Mouse (Mus musculus): Measurements from ENCODE around the gene Ccdc69. TPM values are rescaled to one million over a fixed set of nuclear protein-coding genes. Genes with fewer than 3 reads are reported as not detected.

Ccdc69 gene
- polyA plus RNA-seq, 2 experiments from 2014 or later: 78.6 to 85.9 TPM

DNA sequence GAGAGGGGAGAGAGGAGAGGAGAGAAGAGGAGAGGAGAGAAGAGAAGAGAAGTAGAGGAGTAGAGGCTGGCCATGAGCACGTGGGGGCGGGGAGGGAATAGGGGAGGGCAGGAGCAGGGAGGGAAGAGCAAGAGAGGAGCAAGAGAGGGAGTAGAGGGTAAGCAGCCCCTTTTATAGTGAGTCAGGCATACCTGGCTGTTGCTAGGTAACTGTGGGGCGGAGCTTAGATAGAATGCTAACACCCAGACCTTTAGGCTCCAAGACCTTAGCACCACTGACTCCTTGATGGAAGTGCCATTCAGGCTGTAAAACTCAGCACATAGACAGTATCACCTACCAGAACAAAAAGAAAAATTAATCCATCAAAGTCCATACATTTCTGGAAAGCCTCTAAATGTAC lies 41.3 kb downstream of the Ccdc69 start:
- ATAC-seq: no peak

DNA sequence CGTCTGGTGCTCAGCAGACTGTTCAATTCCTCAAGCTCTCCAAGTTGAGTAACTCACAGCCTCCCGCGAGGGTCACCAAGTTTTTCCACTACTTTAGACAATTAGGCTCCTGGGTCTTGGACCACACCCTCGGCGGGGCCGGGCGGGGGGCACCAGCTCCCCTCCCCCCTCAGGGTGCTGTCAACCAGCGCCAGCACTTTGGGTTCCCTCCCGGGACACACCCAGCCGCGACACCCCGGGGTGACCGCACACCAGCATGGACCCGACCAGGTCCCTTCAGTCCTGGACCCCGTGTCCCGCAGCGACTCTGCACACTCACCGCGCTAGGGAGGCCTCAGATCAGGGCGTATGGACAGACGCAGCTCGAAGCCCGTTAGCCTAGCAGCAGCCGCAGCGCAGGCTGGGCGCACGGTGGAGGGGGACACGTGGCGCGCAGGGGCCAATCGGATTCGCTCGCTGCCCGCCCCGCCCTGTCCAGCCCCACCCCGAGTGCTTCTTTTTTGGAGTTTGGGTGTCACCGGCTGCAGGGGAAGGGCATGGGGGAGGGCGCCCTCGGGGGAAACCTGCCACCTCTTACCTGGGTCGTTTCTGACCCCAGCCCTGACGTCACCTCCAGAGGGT lies 44.8 kb downstream of the Ccdc69 start, which contains the start of gene Anxa6:
Anxa6 (minus strand) TSS at position 406 of the 621 bp plus-strand sequence.
- ATAC-seq: peak; percentile 83

DNA sequence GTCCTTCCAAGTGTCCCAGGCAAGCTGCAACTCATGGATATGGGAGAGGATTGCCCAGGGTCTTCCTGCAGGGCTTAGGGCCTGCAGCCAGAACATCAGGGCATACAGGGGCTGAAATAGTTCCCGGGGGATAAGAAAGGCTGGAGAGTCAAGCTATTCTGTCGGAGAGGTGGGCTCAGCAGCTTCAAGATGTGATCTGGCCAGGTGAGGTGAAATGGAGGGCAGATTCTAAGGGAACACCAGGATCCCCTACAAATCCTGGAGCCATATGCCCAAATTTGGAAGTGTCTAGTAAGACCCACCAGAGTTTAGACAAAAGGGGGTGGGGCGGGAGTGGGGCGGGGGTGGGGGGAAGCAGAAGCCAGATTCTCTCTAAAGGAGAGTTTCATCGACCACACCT lies 45.6 kb downstream of the Ccdc69 start:
- ATAC-seq: no peak

DNA sequence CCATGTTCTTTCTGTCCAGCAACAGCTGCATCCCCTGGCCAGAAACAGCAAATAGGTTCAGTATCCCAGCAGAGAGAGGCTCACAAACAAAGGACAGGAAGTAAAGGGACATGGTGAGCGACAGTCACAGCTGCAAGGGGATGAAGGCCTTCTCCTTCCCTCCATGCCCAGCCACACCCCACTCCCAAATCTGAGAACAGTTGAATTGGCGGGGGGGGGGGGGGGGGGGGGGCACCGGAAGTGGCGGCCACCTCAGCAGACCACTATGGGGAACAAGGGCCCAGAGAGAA lies 46.0 kb downstream of the Ccdc69 start:
- ATAC-seq: no peak

DNA sequence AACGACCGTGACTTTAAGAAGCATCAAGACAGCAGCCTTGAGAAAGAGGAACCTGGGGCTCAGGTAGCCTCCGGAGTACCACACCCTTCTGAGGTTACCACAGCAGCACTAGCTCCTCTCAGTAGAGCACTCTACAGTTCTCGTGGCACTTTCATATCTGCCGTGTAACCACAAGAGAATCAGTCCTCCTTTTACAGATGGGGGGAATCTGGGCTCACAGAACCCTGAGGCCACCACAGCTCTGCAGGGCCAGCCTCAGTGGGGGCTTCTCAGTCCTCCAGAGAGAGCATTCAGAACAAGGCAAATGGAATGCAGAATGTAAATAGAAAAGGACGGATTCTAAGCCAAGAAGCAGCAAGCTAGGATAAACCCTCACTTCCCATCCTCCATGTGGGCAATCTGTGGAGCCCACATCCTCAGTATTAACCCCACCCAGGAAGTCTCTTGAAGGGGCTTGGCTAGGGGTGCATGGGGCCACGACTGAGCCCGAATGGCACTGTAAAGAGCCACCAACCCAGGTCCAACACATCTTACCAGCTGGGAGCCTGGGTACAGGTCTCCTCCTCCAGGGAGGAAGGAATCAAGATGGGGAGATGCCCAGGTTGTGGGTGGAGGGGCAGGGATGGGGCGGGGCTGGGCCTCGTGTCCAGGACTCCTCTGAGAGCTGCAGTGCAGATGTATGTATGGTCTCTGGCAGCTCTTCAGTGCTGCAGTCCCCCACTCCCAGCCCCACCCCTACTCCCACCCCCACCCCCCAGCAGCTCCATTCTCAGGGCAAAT lies 46.5 kb downstream of the Ccdc69 start:
- ATAC-seq: peak; percentile 68

DNA sequence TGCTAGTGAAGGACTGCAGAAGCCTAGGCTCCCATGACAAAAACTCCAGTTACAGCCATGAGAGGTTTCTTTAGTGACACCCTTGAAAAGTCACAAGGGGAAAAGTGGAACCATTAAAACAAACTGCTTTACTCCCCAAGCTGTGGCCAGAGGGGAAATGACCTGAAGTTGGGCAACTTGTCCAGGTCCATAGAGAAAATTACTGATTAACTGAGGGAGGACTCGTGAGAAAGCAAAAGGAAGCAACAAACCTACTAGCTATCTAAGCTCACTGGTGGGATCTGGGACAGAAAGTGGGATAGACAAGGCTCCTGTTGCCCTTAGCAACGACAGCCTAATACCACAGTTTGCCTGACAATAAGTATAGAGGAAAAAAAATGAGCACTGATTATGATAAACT lies 49.4 kb downstream of the Ccdc69 start:
- ATAC-seq: no peak

DNA sequence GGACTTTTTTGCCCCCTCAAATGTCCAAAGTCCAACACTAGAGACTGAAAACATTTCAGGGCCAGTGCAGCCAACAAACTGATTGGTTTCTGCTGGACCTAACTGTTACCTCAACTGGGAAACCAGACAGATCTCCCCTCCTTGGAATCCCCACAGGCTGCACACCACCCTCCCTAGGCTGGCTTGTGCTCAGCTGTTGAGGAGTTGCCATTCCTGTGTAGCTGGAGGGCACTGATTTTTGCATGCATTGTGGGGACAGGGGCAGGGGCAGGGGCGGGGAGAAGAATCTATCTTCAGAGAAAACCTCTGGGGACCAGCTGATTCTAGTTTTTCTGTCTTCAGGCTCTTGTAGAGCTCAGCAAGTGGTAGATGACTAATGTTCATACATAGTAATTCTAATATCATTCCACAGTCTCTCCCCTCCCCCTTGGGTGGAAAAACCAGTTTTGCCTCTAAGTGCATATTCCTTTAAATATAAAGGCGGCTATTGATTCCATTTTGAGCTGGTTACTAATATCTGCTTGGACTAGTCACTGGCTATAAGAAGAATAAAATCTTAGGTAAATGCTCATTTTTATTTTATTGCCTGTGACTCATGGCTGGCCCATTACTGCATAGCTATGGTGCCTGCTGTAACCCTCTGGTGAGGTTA lies 50.6 kb downstream of the Ccdc69 start:
- ATAC-seq: no peak

DNA sequence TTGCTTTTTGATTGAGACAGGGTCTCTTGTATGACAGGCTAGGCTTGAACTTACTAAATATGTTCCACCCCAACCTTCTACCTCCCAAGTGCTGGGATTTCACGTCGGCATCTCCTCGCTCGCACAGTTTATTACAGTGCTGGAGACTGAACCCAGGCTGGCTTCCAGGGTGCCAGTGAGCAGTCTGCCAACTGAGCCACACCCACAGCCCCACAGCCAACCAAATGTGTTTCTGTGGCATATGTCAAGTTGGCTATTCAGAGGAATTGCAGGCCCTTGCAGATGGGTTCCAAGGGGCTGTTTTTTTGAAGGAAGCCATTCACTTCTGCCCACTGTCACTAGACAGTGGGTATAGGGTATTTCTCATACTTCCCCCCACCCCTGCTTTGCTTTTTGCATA lies 52.0 kb downstream of the Ccdc69 start:
- ATAC-seq: no peak

DNA sequence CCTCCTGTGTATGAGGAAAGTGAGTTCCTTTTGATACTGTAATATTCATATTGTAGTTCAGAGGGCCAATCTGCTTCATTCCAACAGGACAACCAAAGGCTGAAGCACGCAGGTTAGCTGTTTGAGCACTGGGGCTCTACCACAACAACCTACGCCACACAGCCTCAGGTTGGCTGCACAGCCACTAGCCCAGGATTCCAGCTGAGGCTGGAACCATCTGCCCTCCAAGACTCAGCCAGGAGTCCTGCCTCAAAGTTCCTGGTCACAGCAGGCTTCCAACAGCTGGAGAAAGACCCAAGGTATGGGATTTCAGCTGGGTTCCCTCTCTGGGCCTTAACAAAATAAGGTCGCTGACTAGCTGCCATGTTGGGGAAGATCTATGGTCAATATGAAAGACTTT lies 54.3 kb downstream of the Ccdc69 start:
- ATAC-seq: no peak

DNA sequence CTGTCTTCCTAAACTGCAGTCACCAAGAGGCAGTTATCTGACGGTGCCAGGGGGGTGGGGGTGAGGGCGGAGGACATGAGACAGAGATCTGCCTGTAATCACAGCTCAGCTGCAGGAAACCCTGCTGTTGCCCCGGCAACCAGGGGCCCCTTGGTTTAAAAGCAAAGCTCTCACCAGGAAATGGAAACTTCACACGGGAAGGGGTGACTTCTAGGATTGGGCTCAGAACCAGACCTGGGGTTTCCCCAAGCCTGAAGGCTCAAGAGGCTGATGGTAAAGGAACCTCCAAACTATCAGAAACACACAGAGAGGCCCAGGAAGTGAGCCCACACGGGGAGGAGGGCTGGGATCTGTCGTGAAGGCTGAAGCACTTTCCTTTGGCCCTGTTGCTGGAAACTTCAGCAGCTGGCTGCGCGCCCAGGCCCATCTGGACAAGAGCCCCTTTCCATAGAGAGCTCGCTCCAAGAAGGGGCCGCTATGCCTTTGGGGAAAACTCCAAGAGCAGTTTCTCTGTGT lies 54.8 kb downstream of the Ccdc69 start:
- peak; percentile 92 for ATAC-seq

DNA sequence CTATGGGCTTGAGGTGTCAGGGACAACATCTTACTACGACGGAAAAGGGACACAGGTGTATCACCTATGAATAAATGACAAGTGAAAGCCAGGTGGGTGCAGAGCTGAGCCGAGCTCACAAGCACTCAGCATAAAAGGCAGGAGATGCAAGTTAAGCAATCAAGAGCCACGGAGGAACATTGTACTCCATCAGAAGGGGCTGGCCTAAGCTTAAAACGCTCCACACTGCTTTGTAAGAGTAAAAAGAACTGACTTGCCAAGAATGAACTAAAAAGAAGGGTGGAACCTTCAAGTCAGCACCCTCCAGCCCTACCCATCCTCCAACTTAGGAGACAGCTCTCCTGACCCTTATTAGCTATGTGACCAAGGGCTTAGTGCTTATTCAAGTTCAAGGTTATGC lies 55.4 kb downstream of the Ccdc69 start:
- no peak for ATAC-seq

DNA sequence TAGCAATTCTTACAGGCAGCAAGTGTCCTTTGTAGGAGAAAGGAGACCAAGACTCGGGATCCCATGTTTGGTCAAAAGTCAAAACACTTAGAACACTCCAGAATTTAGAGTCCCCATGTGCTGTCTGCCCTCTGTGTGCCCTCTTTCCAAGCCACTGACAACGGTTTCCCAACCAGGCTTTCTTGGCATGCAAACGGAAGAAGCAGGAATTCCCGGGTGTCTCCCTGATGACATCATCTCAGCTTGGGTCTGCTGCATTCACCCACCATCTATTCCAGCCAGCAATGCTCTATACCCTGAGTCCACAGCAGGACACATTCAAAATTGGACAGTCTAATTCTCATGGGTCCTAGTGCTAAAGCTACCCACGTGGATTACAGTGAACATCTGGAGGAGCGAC lies 56.1 kb downstream of the Ccdc69 start:
- no peak for ATAC-seq

DNA sequence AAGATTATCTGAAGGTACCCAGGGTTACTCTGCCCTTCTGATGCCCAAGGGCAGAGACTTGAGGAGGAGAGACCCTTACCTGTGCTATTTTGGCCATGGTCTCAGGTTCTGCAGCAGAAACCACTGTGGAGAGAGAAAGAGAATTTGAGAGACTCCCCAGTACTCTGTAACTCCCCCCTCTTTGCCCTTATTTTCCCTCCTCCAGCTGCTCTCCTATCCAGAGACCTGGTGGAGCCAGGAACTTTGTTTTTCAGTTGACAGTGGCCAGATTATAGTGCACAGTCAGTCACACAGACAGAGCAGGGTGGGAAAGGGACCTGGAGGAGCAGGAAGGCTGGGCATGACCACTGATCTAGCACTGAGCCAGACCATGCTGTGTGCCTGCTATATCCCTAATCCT lies 56.5 kb downstream of the Ccdc69 start:
- ATAC-seq: no peak

DNA sequence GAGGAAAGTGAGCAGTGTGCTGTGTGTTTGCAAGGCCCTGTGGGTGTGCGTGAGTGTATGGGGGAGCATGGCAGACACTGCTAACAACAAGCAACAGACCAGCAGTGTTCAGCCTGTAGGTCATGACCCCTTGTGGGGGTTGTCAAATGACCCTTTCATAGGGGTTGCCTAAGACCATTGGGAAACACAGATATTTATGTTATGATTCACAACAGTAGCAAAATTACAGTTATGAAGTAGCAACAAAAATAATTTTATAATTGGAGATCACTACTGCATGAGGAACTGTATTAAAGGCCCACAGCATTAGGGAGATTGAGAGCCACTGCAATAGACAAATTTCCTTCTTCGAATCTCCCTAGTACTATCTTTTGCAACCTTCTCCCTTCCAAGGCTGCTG lies 58.2 kb downstream of the Ccdc69 start:
- ATAC-seq: no peak

DNA sequence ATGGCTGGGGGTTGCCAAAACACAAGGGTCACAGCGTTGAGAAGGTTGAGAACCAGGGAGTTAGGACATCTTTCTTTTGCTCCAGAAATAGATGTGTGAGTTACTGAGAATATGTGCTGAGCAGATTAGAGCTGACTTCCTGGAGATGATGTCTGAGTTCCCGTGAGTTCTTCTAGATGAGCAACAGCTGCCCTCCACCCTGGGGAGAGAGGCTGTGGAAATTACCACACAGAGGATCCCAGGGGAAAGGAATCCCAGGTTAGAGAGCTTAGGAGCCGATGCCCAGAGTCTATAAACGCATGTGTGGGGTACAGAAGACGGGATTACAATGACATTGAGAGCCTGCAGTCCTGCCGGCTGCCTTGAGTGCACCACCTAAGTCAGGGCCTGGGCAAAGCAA lies 59.9 kb downstream of the Ccdc69 start:
- ATAC-seq: no peak

DNA sequence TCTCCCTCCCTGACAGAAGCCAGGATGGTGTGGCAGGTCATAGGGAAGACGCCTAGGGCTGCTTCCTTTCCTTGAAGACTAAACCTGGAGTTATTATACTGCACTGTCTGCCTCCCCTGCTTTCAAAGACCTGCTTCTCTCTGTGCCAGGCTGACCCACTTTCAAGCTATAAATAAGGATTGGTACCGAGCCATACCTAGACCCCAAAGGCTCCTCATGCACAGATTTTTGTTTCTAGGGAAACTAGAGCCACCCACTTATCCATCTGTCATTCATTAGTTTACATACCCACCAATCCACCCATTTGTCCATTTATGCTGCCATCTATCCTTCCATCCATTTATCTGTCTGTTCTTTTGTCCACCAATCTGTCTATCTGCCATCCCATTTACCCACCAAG lies 60.7 kb downstream of the Ccdc69 start:
- ATAC-seq: no peak

DNA sequence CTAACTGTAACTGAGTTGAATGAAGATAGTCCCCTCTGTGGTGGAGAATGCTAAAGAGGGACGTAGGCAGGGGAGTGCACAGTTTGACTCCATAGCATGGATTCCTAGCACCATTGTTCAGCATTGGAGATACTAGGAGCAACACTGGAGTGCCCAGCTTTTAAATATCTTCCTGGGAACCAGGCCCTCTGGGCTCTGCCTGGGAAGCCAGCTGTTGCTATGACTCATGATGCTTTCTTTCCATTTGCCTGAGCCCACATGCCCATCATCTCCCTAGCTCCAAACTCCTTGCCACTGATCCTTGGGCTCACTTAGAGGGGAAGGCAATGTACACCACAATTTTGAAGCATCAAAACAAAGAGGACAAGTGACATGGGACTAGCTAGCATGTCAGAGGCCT lies 61.2 kb downstream of the Ccdc69 start:
- ATAC-seq: no peak

DNA sequence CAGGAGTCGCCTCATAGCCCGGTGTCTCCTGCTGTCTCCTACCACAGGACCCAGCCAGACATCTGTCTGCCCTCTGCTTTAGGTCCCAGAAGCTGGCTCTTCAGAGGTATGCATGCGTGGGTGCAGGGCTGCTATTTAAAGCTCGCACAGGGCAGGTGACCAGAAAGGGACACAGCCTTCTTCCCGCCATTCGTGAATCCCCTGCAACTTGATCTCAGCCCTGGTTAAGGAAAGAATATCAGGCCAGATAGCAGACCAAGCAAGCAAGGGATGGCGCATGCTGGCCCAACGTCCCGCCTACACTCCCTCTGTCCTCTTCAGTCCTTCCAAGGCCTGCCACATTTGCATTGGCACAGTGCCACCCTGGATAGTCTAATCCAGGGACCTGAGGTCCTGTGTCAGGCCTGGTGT lies 62.1 kb downstream of the Ccdc69 start:
- no peak for ATAC-seq

DNA sequence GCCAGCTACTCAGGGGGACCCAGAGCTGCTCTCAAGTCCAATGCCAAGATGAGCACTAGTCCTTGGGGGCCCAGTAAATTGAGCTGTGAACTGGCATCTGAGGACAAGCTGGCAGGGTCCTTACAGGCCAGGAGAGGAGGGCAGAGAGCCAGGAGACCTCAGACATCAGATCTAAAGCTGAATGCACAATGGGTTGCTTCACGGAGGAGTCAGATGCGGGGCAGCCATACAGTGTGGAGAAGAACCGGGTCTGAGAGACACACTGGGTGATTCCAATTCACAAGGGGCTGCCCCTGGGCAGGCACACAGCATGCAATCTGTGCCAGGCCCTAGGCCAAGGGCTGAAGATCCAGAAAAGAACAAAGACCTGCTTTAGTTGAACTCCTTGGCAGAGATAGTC lies 62.7 kb downstream of the Ccdc69 start:
- ATAC-seq: no peak

DNA sequence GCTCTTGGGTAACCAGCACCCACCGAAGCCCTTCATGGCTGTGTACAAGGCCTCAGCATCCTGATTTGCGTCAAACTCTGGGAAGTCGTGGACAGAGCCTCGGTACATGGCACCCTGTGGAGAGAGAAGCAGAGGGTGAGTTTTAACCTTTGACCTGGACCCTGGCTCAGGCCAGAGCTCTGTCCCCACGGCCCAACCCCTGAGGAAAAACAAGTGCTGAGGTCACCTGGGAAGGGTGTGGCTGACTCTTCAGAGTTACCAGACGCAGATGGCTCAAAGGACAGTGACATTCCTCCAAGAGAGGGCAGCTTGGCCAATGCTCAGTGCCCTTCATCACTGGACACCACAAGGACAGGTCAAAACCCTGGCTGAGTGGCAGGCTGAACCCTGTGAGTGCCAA lies 64.1 kb downstream of the Ccdc69 start:
- no peak for ATAC-seq

DNA sequence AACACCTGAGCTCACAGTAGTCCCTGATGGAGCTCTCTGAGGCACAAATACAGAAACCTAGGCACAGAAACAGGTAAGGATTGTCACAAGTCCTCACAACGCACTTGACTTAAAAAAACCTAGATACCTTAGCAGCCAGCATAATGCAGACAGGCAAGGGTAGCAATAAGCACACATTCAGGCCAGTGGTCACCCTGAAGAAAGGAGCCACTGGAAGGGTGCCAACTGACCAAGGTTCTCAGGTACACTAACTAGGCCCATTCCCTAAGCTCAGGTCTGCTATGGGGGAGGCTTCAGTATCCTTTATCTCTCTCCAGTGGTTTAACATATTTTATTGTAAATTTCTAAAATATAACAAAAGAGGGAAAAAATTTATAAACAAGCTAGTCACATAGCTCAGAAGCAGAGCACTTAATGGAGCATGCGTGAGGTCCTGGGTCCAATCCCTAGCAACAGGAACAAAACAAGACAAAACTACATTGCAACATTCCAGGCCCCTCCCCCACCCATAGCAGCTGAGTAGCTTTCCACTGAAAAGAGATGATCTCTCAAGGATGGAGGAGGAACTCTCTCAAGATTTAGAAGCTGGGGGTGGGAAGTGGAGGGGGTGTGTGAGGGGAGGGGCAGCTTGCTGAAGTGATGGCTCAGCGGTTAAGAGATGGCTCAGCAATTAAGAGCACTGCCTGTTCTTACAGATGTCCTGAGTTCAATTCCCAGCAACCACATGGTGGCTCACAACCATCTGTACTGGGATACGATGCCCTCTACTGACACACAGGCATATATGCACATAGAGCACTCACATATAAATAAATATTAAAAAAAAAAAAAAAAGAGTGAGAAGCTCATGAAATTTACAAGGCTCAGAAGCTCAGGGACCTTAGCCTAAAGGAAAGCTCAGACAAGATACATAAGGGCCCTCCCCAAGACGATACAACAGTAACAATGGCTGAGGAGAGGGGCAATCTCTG lies 65.1 kb downstream of the Ccdc69 start:
- ATAC-seq: no peak

DNA sequence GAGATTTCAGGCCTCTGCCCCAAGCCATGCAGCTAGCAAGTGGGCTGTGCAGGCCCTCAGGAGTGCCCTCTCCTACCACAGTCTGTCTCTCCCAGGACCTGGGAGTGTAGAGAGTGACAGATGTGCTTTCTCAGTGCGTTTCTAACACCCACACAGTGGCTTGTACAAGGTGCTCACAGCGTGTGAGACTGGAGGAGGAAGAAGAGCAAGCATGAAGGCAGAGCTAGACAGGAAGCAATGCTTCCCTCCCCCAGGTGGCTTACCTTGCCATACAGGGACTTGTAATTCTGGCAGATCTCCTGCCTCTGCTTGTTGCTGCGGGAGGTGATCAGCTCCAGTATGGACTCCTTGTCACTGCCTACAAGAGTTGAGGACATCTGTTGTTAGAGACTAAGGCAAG lies 66.5 kb downstream of the Ccdc69 start:
- peak; percentile 63 for ATAC-seq

DNA sequence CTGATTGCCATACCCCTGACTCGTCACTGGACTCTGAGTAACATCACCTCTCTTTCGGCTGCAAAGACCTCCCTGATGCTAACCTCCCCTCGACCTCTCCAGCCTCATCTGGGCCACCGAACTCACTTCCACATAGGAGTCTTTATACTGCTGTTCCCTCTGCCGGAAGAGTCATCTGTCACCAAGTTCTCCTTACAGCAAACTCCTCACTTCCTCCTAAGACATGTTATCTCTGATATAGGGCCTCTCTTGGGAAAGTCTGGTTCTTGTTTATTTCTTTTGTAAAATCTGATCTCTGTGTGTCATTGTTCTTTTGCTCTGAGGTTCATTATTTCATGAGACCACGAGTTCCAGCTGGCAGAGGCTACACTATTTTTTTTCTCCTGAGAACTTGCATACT lies 69.7 kb downstream of the Ccdc69 start:
- no peak for ATAC-seq
